Mouse (Mus musculus) forelimb bud, embryonic 11.5 days (tissue): ENCODE measurements at regions not wholly inside any gene's neighbourhood (a gene's known extent, or its start where the extent isn't known, plus 50 kb on each side); places are given as distances from the start of the nearest gene placed in this dataset.
A peak's percentile ranks its signal among the peaks of the same experiment; 100 is the strongest.

Experiments used
- DNase-seq: peaks from one replicate; pipeline ENCODE4 v3.0.0-alpha.2; 2012; ENCODE audit warnings: low read depth, low spot score

GRCm38 (mm10) chr13:30085446-30085845 lies 50.8 kb upstream of the Mboat1 start:
- no peak for DNase-seq

- DNase-seq: peak; percentile 91
Measured at GRCm38 (mm10) chr13:30085005-30085404, 51.3 kb upstream of the Mboat1 start.

- no peak for DNase-seq
Measured at GRCm38 (mm10) chr13:30084386-30084785, 51.9 kb upstream of the Mboat1 start.

GRCm38 (mm10) chr13:30083949-30084348 lies 52.3 kb upstream of the Mboat1 start:
- DNase-seq: no peak

GRCm38 (mm10) chr13:30082761-30083160 lies 53.5 kb upstream of the Mboat1 start:
- peak; percentile 27 for DNase-seq

GRCm38 (mm10) chr13:30080705-30081474 lies 55.4 kb upstream of the Mboat1 start:
- no peak for DNase-seq

GRCm38 (mm10) chr13:30074517-30075064 lies 61.7 kb upstream of the Mboat1 start:
- no peak for DNase-seq

GRCm38 (mm10) chr13:30074069-30074468 lies 62.2 kb upstream of the Mboat1 start:
- DNase-seq: no peak

- DNase-seq: no peak
Measured at GRCm38 (mm10) chr13:30069397-30069796, 66.9 kb upstream of the Mboat1 start.

GRCm38 (mm10) chr13:30067581-30068375 lies 68.5 kb upstream of the Mboat1 start:
- no peak for DNase-seq

GRCm38 (mm10) chr13:30065520-30065919 lies 70.8 kb upstream of the Mboat1 start:
- no peak for DNase-seq

GRCm38 (mm10) chr13:30063741-30064140 lies 72.5 kb upstream of the Mboat1 start:
- DNase-seq: no peak

- DNase-seq: no peak
Measured at GRCm38 (mm10) chr13:30062285-30062684, 74.0 kb upstream of the Mboat1 start.

GRCm38 (mm10) chr13:30055141-30055645 lies 69.3 kb upstream of the E2f3 start:
- no peak for DNase-seq

GRCm38 (mm10) chr13:30051891-30052550 lies 66.2 kb upstream of the E2f3 start:
- peak; percentile 4 for DNase-seq

- no peak for DNase-seq
Measured at GRCm38 (mm10) chr13:30050745-30051508, 65.1 kb upstream of the E2f3 start.

- no peak for DNase-seq
Measured at GRCm38 (mm10) chr13:30048260-30048859, 62.5 kb upstream of the E2f3 start.

- no peak for DNase-seq
Measured at GRCm38 (mm10) chr13:30046504-30047169, 60.8 kb upstream of the E2f3 start.

GRCm38 (mm10) chr13:30046061-30046460 lies 60.2 kb upstream of the E2f3 start:
- no peak for DNase-seq

- no peak for DNase-seq
Measured at GRCm38 (mm10) chr13:30045225-30045624, 59.4 kb upstream of the E2f3 start.
